Mouse (Mus musculus) intestine, postnatal 0 days (tissue): ENCODE results near the gene Jmjd1c. TPM values are rescaled to one million over a fixed set of nuclear protein-coding genes. Genes with fewer than 3 reads are reported as not detected.
A peak's percentile ranks its signal among the peaks of the same experiment; 100 is the strongest.

ENCODE experiments used
- ATAC-seq: fragments of 200-750 bp; cut with Nextera tagmentation; 2 replicates; pipeline ENCODE4 v1.8.0; 2017; ENCODE audit warnings: mild to moderate bottlenecking, moderate TSS enrichment, moderate library complexity
- H3K27ac ChIP-seq: fragments of 300-500 bp; sonication (generic); 2 replicates; pipeline ENCODE4 v1.5.1; 2014; ENCODE audit warnings: mild to moderate bottlenecking, low read depth, low read length, moderate library complexity
- H3K27me3 ChIP-seq: fragments of 300-500 bp; sonication (generic); replicated peaks from 2 replicates; pipeline ENCODE4 v1.6.1; 2014; ENCODE audit warnings: low read length, mixed read lengths; ENCODE audit not compliant: control insufficient read depth, insufficient read depth
- H3K36me3 ChIP-seq: fragments of 300-500 bp; sonication (generic); 2 replicates; pipeline ENCODE4 v1.6.1; 2014; ENCODE audit warnings: mild to moderate bottlenecking, moderate library complexity; ENCODE audit not compliant: control insufficient read depth, insufficient read depth
- H3K4me1 ChIP-seq: fragments of 300-500 bp; sonication (generic); replicated peaks from 2 replicates; pipeline ENCODE4 v1.6.1; 2014; ENCODE audit warnings: antibody characterized with exemption, low read length, mixed read lengths; ENCODE audit not compliant: control insufficient read depth, insufficient read depth
- H3K4me2 ChIP-seq: fragments of 300-500 bp; sonication (generic); replicated peaks from 2 replicates; pipeline ENCODE4 v1.6.1; 2014; ENCODE audit warnings: low read depth, mild to moderate bottlenecking, moderate library complexity
- H3K4me3 ChIP-seq: fragments of 300-500 bp; sonication (generic); 2 replicates; pipeline ENCODE4 v1.5.1; 2014; ENCODE audit warnings: low read depth, low read length
- H3K9ac ChIP-seq: fragments of 300-500 bp; sonication (generic); 2 replicates; pipeline ENCODE4 v1.6.1; 2014; ENCODE audit warnings: mild to moderate bottlenecking, low read depth, low read length
- H3K9me3 ChIP-seq: fragments of 300-500 bp; sonication (generic); 2 replicates; pipeline ENCODE4 v1.6.1; 2016; ENCODE audit warnings: mixed run types; ENCODE audit not compliant: control insufficient read depth
- CTCF ChIP-seq: sonication (generic); IDR thresholded peaks from 2 replicates; pipeline ENCODE4 v1.5.1; 2016; ENCODE audit warnings: low read depth, mild to moderate bottlenecking, control low read depth, antibody characterized with exemption, moderate library complexity
- WGBS: fragments of 180-500 bp; shearing (Covaris S2); extraction: QIAGEN DNeasy Blood & Tissue Kit; methylation state at CpG from one replicate; pipeline ENCODE4 v1.1.7; 2014; 5-methylcytosine and 5-hydroxymethylcytosine counted together
- polyA plus RNA-seq: library from polyadenylated mRNA; unstranded; fragments of >200 nt; fragmentation: Nextera tagmentation; extraction: Ambion mirVana; gene quantifications from 2 replicates; pipeline ENCODE4 v1.2.1, GENCODE M21; 2015

Jmjd1c gene
- polyA plus RNA-seq, 1 experiment from 2014 or later: 33.4 TPM

DNA sequence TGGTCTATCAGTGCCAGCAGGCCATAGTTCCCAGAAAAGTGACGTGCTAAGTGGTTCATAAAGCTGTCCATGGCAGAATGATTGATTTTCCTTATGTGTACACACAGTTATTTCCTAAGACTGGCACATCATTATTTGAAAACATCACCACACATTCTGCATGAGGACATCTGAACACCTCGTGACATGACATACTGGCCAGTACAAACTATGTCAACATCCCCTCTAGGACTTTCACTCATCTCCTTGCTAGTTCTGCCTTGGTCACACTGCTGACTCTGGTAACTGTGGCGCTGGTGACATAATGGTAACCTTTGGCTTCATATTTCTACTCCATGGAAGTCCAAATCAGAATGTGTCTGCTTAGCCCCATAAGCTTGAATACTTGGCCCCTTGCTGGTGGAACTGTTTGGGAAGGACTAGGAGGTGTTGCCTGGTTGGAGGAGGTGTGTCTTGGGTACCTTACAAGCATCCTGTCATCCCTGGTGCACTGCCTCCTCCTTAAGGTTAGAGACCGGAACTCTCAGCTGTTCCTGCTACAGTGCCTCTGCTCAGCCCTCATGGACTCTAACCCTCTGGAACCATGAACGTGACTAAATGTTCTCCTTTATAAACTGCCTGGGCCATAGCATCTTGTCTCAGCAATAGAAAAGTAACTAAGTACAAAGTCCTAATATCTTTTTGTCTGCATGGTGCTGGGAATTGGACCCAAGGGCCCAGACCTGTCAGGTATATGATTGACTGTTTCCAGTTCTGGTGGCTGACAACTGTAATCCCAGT is 8.3 kb upstream of the Jmjd1c start:
- peak; percentile 83 for ATAC-seq
- WGBS: 64% methylated on average over 5 of the region's 5 CpGs
- no peaks in the 10 kb centered on the region for H3K4me1 ChIP-seq
- H3K27ac ChIP-seq: peak overlapping the region; percentile 64
- H3K9me3 ChIP-seq: no peaks in the 10 kb centered on the region
- H3K4me3 ChIP-seq: no peak overlapping the region
- no peaks in the 10 kb centered on the region for H3K36me3 ChIP-seq
- TF ChIP-seq CTCF: peak; percentile 9; the same call in 1 of the 2 replicates
- no peaks in the 10 kb centered on the region for H3K27me3 ChIP-seq
- H3K9ac ChIP-seq: no peak overlapping the region
- no peak overlapping the region for H3K4me2 ChIP-seq

DNA sequence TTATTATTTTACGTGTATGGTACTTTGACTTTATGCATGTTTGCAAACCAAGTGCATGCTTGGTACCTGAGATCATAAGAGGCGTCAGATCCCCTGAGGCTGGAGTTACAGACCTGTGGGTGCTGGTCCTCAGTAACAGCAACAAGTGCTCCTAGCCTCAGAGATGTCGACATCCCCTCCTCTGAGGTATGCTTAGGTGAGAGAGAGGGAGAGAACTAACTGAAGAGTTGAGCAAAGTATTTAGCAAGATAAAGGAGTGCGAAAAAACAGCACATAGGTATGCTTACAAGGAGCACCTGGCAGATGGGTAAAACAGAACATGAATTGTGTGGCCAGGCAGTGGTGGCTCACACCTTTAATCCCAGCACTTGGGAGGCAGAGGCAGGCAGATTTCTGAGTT is 5.3 kb upstream of the Jmjd1c start:
- TF ChIP-seq CTCF: no peak
- H3K27me3 ChIP-seq: no peaks in the 10 kb centered on the region
- H3K9ac ChIP-seq: no peak overlapping the region
- H3K36me3 ChIP-seq: no peaks in the 10 kb centered on the region
- no peak overlapping the region for H3K4me2 ChIP-seq
- ATAC-seq: no peak
- 0 out of 2 replicates have a peak, but pooled peaks cover 5% of the 10 kb centered on the region for H3K4me1 ChIP-seq
- no peaks in the 10 kb centered on the region for H3K9me3 ChIP-seq
- H3K27ac ChIP-seq: no peak overlapping the region
- H3K4me3 ChIP-seq: no peak overlapping the region
- WGBS: 89% methylated on average over 4 of the region's 4 CpGs

DNA sequence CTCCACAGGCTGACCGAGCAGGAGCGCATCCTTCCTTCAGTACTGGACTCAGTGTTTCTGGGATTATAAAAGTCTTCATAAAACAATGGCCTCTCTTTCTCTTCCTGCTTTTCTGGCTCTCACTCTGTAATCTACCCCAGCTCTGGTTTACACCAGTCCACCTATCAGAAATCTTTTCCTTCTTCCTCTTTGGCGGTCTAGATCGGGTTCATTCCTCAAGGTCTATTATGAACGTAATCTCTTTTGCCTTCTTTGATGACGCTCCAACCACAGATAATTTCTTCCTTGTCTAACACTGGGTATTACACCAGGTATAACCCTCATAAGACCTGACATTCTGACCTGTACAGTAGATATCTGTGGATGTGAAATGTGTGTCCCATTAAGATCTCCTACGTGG is 1.0 kb upstream of the Jmjd1c start:
- Histone ChIP-seq H3K4me1 (peaks cover 10% of the 10 kb centered on the region), H3K36me3 (no peaks in the 10 kb centered on the region), H3K9ac (no peak overlapping the region), H3K4me2 (peak overlapping the region; percentile 72), H3K27ac (peak overlapping the region; percentile 100), H3K27me3 (no peaks in the 10 kb centered on the region), H3K9me3 (no peaks in the 10 kb centered on the region), H3K4me3 (no peak overlapping the region)
- WGBS: 44% methylated on average over 7 of the region's 7 CpGs
- ATAC-seq: peak; percentile 63
- TF ChIP-seq CTCF: no peak

DNA sequence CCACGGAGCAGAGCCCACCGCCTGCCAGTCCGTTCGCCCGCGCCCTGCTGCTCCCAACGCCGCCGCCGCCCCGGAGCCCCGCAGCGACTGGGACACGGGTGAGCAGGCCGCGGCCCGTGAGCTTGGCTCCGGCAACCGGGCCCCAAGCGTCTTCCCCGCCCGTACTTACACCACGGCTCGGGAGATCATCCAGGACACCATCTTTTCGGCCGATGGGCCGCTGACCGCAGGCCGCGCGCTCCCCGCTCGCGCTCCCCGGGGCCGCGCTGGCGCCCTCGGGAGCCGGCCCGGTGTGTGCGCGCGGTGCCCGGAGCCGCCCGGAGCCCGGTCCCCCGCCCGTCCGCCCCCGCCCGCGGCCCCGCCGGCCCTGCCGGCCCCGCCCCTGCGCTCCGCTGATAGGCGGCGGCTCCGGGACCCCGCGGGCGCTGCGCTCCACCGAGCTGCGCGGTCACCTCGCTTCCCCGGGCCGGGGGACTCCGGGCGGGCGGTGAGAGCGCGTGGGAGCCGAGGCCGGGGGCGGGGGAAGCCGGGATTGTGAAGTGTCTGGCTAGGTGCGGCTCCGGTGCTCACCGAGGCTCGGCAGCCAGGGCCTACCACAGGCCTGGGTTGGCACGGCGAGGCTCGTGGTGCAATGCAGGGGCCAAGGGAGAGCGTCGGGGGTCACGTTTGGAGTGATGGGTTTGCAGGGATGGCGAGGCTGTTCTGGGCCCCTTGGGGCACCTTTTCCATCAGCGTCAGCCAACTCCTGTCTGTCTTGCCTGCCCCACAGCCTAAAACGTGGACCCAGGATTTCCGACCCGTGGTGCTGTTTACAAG is 904 bp downstream of the Jmjd1c start, which contains the start of gene Reep3:
TSS of gene Reep3 (minus strand) at position 325 of the 816 bp plus-strand sequence.
- Histone ChIP-seq H3K27me3 (no peaks in the 10 kb centered on the region), H3K4me3 (peak within 1 kb of the TSS; percentile 97), H3K4me2 (peak within 1 kb of the TSS; percentile 72), H3K4me1 (peaks cover 14% of the 10 kb centered on the region), H3K9me3 (no peaks in the 10 kb centered on the region), H3K36me3 (no peaks in the 10 kb centered on the region), H3K27ac (peak within 1 kb of the TSS; percentile 100), H3K9ac (peak within 1 kb of the TSS; percentile 100)
- WGBS: under 1% methylated on average over 84 of the region's 97 CpGs
- peak; percentile 66 for ATAC-seq
- no peak for TF ChIP-seq CTCF

DNA sequence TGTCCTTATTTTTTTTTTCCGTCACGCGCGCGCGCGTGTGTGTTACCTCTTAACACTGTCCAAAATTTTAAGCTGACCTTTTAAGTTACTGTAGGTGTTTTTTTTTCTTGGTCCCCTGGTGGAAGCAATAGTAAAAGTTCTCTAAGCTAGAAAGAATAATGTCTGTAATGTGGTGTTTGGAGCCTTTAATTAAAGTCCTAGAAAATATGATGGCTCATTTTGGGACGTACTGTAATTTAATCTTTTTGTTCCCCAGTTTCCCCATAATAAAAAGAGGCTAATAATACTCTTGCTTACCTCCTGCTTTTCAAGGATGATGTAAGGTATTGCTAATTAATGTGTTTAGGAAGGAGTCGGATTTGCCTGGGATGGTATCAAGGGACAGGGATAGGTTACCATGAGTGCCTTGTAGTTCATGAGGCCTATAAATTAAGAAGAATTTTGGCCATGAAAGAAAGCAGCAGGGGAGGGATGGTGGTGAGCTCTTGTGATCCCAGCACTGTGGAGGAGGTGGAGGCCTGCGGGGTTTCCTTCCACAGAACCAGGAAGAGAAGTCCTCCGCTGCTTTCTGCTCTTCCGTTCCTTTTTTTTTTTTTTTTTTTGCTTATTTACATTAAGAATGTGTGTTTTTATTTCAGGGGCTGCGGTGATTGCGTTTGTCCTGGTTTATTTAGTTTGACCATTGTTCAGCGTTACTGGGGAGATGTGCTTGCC is 1.7 kb downstream of the Jmjd1c start:
- peak overlapping the region; percentile 100 for H3K9ac ChIP-seq

More for the DNA sequence above, 1.7 kb downstream of the Jmjd1c start:
- H3K4me3 ChIP-seq: peak overlapping the region; percentile 97
- peak overlapping the region; percentile 72 for H3K4me2 ChIP-seq
- 0 out of 2 replicates have a peak, but pooled peaks have one; percentile 10 for TF ChIP-seq CTCF
- no peaks in the 10 kb centered on the region for H3K36me3 ChIP-seq
- no peak for ATAC-seq
- peak overlapping the region; percentile 100 for H3K27ac ChIP-seq
- no peaks in the 10 kb centered on the region for H3K9me3 ChIP-seq
- under 1% methylated on average over 15 of the region's 15 CpGs for WGBS
- H3K4me1 ChIP-seq: peaks cover 14% of the 10 kb centered on the region
- no peaks in the 10 kb centered on the region for H3K27me3 ChIP-seq
